Mouse (Mus musculus) cerebellum, adult (tissue): ENCODE measurements around the gene Ints6.

Experiments used
- ATAC-seq: cut with Nextera tagmentation; 2 replicates; pipeline ENCODE4 v1.9.2; 2017; ENCODE audit warnings: mild to moderate bottlenecking, moderate library complexity, mixed read lengths; ENCODE audit not compliant: insufficient number of reproducible peaks, low FRiP score, low TSS enrichment

The Ints6 gene

DNA sequence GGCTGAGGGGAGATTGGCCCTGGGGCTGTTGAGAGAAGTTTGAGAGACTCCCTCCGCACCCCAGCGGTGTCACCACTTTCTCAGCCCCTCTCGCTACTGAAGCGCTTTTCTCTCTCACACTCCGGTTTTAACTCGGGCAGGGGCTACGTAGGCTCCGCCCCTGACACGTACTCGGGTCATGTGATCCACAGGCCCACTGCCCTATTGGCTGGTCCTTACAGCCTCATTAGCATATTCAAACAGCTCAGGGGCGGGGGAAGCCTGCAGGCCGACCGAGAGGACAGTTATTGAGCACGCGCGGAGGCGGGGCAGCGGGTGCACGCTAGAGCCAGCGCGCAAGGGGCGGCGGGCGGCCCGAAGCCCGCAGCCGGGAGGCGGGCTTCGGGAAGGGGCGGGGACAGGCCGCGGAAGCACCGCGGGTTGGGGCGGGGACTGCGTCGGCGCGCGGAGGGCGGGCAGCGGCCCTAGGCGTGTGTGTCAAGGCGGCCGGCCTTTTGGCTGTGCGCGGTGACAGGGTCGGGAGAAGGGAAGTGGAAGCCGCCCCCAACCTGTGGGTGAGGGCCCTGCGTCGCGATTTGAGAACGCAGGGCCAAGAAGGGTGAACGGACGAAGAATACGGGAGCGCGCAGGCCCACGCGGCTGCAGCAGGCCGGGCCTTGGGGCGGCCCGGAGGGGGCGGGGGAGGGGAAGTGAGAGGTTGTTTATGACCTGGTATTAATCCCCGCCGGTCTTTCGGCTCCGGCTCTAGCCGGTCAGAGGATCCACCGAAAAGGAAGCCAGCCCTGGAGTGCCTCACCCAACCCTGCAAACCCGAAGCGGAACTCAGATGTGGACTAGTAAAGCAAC, at the start of gene Ints6:
Ints6 (minus strand) TSS at position 134 of the 846 bp plus-strand sequence.
- peak; percentile 91 for ATAC-seq

DNA sequence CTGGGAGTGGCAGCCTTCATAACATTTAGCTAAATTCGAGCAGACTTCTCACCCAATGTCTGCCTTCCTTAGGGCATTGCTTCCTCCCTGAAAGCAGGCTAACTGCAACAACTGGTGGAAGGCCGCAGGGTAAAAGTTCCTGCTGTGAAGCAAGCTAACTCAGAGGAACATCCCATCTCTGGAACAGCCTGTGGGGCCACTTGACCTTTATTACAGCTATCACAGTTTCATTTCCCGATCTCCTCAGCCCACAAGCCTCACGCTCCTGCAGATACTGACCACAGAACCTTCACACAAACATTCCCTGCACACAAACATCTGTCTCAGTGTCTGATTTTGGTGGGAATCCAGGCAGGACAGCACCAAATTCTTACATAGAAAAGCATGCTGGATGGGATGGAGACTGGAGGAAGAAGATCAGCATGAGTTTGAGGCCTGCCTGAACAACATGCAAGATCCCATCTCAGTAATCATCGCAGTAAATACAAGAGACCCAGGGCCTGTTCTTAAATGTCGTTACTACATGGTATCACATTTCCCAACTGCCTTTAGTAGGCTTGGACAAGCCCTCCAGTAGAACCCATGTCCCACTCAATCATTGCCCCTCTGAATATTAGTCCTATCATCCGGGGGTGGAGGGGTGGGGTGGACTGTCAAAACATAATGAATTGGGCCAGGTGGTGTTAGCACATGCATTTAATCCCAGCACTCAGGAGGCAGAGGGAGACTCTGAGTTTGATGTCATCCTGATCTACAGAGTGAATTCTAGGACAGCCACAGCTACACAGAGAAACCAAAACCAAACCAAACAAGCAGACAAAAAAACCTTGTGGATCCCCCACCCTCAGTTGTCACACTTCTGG, 47.9 kb upstream of the Ints6 start:
- no peak for ATAC-seq

DNA sequence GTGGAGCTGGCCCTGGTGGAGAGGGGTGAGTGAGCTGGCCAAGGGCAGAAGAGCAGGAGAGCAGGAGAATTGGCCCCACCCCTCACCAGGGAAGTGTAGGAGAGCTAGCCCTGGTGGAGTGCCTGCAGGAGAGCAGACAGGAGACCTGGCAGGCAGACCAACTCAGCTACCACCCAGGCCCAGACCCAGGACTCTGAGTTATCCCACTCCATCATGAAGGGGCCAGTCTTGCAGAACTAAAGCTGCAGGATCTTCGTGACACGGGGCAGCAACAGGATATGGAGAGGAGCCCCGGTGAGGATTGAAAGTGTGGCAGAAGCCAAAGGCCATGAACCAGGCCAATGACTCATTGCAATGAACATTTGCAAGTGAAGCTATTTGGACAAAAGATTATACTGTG, 46.0 kb upstream of the Ints6 start:
- ATAC-seq, result no peak

DNA sequence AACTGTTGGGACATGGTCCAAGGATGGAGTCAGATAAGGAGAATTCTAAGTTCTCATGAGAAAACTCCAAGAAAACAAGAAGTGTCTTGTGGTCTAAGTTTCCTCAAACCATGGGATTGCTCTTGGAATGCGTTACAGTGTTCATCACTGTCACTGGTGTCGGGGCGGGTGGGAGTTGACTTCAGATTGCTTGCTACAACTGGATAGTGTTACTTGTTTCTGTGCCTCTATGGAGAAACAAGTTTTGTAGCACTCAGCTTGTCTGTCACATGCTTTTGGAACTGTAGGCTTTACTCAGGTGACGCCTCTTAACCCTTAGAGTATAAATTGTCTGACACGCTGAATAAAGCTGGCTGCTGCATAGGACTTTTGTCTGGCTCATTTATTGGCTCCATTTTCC, 42.2 kb upstream of the Ints6 start:
- ATAC-seq, result no peak

DNA sequence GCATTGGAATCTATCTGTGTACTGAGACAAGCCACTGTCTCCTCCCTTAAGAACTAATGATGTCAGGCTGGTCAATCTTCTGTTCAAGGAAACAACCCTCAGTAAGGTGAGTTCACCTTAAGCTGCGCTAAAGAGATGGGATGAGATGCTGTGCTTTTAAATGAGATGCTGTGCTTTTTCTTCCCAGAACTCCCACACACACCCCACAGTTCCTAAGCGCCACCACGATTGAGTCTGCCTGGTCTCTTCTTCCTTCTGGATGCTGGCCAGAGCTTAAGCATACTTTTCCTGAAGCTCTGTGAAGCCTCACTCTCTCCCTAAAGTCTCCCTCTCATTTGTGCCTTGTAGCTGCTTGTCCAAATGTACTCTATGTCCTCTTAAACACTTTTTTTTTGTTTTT, 39.8 kb upstream of the Ints6 start:
- no peak for ATAC-seq

DNA sequence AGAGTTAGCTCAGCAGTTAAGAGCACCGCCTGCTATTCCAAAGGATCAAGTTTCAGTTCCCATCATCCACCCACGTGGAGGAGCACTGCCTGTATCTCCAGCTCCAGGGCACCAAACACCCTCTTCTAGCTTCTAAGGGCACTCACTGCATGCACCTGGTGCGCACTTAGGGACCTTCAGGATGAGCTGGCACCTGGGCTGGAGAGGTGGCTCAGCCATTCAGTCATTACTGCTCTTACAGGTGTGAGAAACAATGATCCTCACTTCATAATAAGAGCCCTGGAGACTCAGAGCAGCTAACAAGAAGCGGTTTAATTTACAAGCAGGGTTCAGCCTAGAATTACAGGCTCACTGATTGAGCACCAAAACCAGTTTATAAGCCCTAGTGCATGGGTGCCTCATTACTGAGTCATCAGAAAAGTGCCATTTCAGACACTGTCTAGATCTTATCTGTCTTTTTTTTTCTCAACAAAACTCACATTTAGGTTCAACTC, 37.7 kb upstream of the Ints6 start:
- no peak for ATAC-seq

DNA sequence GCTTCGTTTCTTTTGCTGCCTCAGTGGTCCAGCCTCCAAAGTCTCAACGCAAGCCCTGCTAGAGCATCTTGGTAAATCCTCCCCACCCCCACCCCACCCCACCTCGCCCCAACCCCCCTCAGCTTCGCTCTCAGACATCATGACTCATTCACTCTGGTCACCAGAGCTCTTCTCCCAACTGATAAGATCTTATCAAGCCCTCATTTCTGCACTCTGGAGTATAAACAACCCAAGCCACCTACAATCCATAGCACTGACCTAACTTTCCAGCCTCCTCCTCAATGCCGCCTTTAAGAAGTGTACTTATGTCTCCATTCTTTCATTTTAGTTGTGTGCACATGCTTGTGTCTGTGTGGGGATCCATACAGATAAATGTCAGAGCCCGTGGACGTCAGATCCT, 34.8 kb upstream of the Ints6 start:
- no peak for ATAC-seq

DNA sequence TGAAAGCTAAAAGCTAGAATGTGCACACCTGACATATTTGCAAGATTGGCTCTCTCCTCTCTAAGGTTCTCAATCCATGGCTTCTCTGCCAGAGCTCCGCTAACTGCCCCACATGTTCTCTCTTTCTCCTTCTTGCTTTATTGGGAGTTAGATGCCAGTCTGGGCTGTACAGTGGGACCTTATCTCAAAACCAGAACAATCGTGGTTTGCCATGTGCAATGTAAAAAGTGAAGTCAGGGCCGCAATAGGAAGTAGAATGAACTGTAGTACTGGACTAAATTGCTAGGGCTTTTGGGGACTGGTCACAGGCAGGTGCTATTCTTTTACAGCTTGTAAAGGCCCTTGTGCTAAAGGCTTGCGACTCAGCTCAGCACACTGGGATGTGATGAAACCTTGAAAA, 28.3 kb upstream of the Ints6 start:
- ATAC-seq, result no peak

DNA sequence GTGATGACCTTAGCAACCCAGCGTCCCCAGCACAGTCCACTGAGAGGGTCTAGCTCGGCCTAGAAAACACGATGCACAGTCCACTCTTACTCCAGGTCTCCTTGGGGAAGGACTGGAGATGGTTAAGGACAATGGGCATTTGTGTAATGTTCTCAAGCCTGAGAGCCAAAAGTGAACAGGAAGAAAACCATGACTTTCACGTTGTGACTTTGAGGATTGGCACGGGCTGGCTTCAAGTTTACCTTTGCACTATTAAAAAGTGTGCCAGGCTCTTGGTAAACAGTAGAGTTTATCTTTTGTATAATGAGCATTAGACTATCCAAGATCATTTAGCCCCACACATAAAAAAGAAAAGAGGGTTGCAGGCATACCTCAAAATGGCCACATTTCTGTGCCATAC, 22.0 kb upstream of the Ints6 start:
- ATAC-seq, result no peak

DNA sequence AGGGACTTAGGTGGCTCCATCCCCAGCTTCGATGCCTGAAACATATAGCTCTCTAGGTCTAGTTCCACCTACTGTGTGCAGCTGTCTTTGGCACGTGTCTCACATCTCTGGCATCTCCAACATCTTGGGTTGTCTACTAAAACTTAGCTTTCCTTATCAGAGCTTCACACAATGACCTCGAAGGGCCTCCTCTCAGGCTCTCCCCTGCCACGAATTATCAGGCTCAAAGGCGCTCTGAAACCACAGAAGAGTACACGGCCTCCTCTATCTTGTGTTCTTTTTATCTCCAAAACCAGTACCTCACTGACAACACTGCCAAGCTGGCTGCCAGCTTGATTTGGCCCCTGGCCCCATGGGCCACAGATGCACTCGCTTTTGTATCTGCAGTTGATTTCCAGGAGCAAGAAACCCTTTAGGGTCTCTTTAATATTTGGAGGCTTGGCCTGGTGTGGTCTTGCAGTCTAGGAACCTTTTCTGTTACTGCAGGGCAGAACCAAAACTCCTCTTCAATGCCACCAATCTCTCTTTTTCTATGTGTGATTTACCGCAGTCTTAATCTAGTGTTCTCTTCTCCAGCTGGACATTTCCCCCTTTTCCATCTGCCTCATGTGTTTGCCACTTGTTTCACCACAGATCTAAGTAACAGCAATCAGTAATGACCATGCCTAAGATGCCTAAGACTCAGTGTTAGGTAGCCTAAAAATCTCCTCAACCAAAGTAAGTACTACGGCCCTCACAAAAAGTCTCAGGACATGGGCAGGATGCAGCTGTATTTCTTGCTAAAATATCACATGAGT, 19.7 kb upstream of the Ints6 start:
- no peak for ATAC-seq

DNA sequence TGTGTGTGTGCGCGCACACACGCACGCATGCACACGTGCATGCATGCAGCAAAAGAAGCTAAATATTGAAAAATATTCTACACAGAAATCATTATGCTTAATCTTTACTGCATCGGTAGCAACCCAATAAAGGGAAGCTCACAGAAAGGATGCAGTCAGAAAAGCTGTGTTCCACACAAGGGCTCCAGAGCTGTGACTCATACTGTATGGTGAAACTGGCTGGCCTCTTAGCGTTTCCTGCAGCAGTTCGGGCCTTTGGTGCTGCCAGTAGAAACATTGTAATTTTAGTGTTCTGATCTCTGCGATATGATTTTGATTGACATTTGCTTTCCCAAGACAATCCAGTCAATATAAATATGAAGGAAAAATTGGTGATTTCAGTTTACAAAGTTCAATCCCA, 17.1 kb upstream of the Ints6 start:
- no peak for ATAC-seq

DNA sequence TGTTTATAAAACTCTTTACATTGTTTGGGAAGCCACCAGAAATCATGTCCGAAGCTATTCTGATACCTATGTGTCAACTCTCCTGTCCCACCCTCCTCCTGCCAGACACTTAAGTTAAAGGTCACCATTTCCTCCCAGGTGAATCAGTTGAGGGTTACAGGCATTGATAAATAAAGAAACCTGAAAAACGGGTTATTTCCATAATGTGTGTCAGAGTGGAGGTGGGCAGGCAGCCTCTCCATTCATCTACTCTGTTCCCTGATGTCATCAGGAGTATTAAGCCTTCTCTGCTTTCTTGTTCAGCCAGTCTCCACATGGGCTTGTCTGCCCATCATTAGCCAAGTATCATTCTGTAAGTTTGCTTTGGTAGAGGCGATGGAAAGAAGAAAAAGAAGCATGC, 14.1 kb upstream of the Ints6 start:
- ATAC-seq, result no peak

DNA sequence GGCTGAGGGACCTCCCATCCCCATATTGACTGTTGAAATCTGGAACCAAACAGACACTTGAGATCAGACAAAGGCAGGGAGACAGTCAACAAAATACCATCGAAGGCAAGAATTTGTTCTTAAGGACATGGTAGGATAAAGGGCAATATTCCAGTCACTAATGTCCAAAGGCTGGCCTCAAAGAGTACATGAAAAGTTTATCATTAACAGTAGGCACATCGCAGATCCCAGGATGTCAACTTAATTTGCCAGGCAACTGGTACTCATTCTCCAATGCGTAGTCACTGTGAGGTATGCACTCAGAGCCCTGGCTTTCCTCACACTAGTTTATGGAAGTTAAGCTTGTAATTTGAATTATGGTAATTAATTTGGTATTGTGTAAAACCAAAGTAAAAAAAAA, 13.3 kb upstream of the Ints6 start:
- no peak for ATAC-seq

DNA sequence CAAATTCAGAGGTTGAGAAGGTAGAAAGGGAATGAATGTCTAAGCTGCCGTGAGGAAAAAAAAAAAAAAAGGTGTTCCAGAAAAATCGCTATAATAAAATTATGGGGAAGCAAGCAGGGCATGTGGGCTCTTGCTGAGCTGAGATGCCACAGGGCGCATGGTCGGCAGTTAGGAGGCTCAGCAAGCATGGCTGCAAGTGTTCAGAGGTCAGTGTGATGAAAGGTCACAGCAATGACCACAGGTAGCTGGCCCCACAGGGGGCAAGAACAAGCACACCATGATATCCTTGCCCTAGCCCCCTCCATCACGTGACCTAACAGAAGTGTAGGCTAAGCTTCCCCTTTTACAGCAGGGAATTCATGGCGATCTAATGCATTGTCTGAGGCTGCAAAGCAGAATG, 12.8 kb upstream of the Ints6 start:
- no peak for ATAC-seq

DNA sequence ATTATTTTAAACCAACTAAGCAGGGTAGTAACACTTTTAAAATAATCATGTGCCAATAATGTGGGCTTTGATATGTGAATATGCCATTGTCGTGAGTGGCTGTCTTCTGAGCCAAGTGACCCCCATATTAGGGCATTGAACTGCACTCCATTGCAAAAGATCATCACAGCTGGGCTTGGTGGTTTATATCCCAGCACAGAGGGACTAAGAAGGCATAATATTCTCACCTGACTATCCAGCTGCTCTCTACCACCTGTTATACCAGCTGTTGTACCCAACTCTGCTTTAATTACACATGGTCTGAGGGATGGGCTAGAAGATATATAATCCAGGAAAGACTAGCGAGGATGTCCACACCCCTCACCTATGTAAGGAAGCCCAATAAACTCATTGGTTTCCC, 4.4 kb upstream of the Ints6 start:
- no peak for ATAC-seq

DNA sequence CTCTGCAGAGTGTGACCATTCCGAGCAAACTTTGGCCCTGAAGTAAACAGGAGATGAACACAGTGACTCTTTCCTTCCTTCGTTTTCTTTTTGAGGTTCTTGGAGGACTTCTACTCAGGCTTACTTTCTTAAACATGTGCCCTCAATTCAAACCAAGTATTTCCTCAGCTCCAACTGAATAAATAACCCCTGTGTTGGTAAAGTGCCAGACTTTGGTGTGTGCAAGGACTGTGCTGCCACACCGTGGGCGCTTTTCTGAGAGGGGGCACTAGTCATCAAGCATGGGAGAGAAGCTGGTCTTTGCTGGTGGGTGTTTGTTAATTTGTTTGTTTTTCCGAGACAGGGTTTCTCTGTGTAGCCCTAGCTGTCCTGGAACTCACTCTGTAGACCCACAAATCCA, 3.4 kb upstream of the Ints6 start:
- no peak for ATAC-seq

DNA sequence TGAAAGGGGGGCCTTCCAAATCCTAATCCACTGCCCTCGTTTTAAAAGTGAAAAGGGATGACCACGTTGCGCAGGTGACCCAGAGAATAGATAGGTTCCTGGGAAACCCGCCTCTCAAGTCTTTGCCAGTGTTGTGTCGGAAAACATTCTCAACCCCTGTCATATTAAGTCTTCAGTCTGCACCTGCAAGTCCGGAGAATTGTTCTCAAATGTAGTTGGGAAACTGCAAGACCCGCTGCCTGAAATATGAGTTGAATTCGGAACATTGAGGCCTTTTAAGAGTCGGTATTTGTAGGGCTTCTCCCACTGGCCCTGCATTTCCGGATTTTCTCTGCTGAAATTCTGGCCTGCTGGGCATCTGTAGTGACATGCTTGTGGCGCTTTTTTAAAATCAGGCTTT, 974 bp upstream of the Ints6 start:
- ATAC-seq, result no peak

DNA sequence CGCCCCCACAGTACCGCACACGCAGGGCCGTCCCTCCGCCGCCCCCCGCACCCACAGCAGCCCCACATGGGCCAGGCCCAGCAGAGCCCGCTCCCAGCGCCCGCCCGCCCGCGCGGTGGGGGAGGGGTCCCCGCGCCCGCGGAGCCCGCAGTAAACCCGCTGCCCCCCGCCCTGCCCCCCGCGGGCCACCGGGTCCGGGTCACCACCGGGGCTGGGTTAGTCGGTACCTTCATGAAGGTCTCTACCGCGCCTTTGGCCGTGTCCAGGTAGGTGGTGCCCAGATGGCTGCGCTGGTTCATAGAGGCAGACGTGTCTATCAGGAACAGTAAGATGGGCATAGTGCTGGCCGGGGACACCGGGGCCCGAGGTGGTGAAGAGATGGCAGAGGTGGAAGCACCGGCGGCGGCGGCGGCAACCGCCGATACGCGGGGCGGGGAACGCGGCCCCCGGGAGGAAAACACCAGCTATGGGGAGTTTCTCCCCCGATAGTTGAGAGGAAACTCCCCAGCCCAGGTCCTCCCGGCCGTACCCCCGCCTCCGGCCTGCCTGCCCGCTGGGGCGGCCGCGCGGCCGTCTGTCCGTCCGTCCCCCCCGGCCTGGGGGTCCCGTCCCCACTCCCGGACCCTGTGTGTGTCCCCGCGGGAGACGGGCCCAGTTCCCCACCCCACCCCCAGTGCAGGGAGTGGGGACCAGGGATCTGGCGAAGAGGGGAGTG, 491 bp downstream of the Ints6 start:
- peak; percentile 43 for ATAC-seq

DNA sequence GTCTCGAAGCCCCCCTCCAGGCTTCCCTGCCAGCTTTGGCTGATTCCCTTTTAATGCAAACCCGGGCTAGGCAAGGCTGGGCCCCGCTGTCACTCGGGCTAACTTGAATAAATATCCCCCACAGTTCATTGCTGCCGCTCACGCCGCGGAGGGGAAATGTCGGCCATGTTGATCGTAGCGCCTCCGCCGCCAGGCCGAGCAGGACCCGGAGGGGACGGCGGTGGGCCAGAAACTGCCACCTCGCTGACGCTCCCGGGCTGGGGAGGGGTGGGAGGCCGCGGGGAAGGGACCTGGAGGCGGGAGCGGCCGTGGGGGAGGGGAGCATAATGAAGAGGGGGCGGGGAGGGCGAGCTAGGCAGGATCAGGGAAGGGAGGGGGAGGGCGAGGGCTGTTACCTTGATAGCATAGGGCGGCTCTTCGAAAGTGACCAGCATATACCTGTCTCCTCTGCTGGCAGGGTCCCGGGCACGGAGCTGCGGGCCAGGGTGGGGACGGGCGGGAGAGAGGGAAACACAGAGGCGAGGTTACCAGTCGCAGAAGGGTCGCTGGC, 1.1 kb downstream of the Ints6 start:
- ATAC-seq, result peak; percentile 32

DNA sequence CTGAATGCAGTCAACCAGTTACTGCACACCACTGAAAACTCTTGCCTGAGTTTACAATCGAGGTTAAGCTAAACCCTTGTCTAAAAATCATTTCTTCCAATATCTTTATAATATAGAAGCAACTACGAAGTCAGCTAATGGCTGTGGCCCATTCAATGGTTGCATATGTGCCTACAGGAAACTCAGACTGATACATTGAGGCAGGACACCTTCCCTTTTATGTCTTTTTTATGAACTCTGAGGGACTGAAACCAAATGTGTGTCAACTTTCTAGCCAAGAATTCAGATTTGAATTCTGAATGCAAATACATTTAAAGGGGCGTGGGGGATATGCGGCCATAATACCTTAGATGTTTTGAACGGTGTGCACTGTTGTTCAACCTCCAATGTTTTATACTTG, 2.3 kb downstream of the Ints6 start:
- no peak for ATAC-seq
